1 mouse cellular context compared by ENCODE assay signal in the genomic region with DNA sequence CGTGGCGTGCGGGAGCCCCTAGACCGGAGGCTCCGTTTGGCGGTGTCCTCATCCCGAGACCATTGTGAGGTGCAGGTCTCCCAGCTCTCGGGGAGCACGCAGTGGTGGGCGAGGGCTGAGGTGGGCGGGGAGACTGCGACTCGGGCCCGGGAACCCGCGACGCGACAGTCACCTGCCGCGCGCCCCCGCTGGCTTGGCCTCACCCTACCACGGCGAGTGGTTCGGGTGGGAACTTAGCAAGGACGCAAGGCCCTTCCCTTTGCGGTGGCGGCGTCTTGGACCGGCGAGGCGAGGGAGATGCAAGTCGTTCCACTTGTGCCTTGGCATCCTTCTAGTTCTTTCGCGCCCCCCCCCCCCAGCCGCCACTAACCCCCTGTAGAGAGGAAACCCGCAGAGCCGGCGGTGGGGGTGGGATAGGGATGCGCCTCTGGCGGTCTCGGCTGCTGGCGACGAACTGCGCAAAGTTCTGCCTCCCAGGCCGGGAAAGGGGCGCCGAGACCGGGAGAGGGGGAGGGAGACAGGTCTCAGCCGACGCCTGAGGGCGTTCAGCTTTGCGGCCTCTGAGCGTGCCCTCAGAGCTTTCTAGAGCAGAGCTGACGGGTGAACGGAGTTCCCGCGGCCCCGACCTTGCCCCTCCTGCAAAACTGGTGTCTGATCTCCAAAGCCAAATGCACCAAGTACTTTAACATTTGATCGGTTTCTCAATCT.
TF ChIP-seq lines count a peak whose summit lies in the region.

No protein-coding gene starts in this region.

TF ChIP-seq in CH12.LX, 34 proteins besides CTCF, POLR2A, EP300 and RAD21:
- TF ChIP-seq ZMIZ1 (IDR thresholded peaks at IDR 0.05; ENCODE audit: low read depth, low read length) (no peak), UBTF (IDR thresholded peaks at IDR 0.05; ENCODE audit: low read depth, low read length) (no peak), SIN3A (IDR thresholded peaks at IDR 0.05; ENCODE audit: low read length) (peak; percentile 58; the same call in 1 of the 2 replicates), RCOR1 (conservative IDR thresholded peaks at IDR 0.05; ENCODE audit: low read depth, low read length) (no peak), USF2 (conservative IDR thresholded peaks at IDR 0.05; ENCODE audit: low read depth, low read length) (no peak), MAZ (IDR thresholded peaks at IDR 0.05; ENCODE audit: low read depth, low read length) (no peak), TCF12 (IDR thresholded peaks at IDR 0.05; ENCODE audit: low read depth, low read length) (0 out of 2 replicates have a peak, but pooled peaks have one; percentile 13), GABPA (IDR thresholded peaks at IDR 0.05; ENCODE audit: insufficient replicate concordance, low read depth, low read length) (no peak), MEF2A (IDR thresholded peaks at IDR 0.05; ENCODE audit: borderline replicate concordance, low read depth, low read length) (no peak), CHD1 (IDR thresholded peaks at IDR 0.05; ENCODE audit: low read depth, low read length) (no peak), E2F4 (IDR thresholded peaks at IDR 0.05; ENCODE audit: insufficient replicate concordance, low read depth, low read length) (no peak), KAT2A (IDR thresholded peaks at IDR 0.05; ENCODE audit: insufficient replicate concordance, low read length) (no peak), CHD2 (IDR thresholded peaks at IDR 0.05; ENCODE audit: low read length) (0 out of 2 replicates have a peak, but pooled peaks have one; percentile 8), USF1 (IDR thresholded peaks at IDR 0.05; ENCODE audit: low read depth, low read length) (no peak), NRF1 (IDR thresholded peaks at IDR 0.05; ENCODE audit: low read depth, low read length) (no peak), ETS1 (conservative IDR thresholded peaks at IDR 0.05; ENCODE audit: low read depth, low read length) (no peak), MXI1 (IDR thresholded peaks at IDR 0.05; ENCODE audit: low read depth, low read length) (peak; percentile 16; the same call in 1 of the 2 replicates), POLR2AphosphoS2 (IDR thresholded peaks at IDR 0.05; ENCODE audit: low read depth, low read length) (no peak), BHLHE40 (IDR thresholded peaks at IDR 0.05; ENCODE audit: low read depth, low read length) (peak; percentile 69), TBP (conservative IDR thresholded peaks at IDR 0.05; ENCODE audit: low read depth, low read length) (no peak), ZC3H11A (IDR thresholded peaks at IDR 0.05; ENCODE audit: low read depth, low read length) (no peak), ZNF384 (IDR thresholded peaks at IDR 0.05; ENCODE audit: low read depth, low read length) (no peak)
